Mouse (Mus musculus): ENCODE data around the gene Olfr1168. TPM values are rescaled to one million over a fixed set of nuclear protein-coding genes. Genes with fewer than 3 reads are reported as not detected.

Gene Olfr1168
- polyA plus RNA-seq (2015; fragmentation: Nextera tagmentation; extraction: Ambion mirVana), result not detected in 2 replicates

GRCm38 (mm10) chr2:88181580-88181979 lies at the start of gene Olfr1168:
Olfr1168 (plus strand) TSS chr2:88181880.

DNA sequence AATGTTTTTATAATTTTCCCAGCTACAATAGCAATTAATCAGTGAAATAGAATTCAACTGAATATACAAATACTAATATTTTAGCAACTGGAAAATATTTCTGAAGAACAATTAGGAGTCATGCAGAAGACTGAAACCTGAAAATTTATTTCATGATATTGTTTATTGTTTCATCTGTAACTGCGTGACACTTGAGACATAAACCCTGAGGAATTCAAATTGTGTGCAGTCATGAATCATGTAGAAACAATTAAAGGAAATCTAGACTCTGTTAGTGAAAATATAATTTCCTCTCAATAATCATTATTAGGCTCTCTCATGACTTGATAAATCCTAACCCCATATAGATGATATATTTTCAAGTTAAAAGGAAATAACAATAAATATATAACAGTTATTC lies 26.6 kb upstream of the Olfr1168 start, which contains the start of gene Olfr1167:
Gene Olfr1167, minus strand, starts transcription at position 101 of the 400 bp plus-strand sequence.

DNA sequence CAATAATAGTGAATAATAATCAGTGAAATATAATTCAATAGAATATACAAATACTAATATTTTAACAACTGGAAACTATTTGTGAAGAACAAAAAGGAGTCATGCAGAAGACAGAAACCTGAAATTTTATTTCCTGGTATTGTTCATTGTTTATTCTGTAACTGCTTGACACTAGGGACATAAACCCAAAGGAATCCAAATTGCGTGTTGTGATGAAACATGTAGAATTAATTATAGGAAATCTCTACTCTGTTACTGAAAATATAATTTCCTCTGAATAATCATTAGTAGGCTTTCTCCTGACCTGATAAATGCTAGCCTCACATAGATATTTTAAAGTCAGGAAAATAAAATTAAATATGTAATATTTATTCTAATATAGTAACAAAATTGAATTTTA lies 46.6 kb downstream of the Olfr1168 start, which contains the start of gene Olfr1170:
Gene Olfr1170, minus strand, starts transcription at position 101 of the 400 bp plus-strand sequence.

Other genes with a start within 250 kb of the Olfr1168 start
- gene Olfr1155, start 236.7 kb upstream of the Olfr1168 start, polyA plus RNA-seq (2015; fragmentation: Nextera tagmentation; extraction: Ambion mirVana), result not detected in 2 replicates
- gene Olfr1156, start 228.8 kb upstream of the Olfr1168 start, polyA plus RNA-seq (2015; fragmentation: Nextera tagmentation; extraction: Ambion mirVana), result not detected in 2 replicates
- not detected in 2 replicates for gene Olfr1157, start 213.6 kb upstream of the Olfr1168 start, polyA plus RNA-seq (2015; fragmentation: Nextera tagmentation; extraction: Ambion mirVana)
- gene Olfr74, start 207.2 kb upstream of the Olfr1168 start, polyA plus RNA-seq (2015; fragmentation: Nextera tagmentation; extraction: Ambion mirVana), result not detected in 2 replicates
- not detected in 2 replicates for gene Olfr1158, start 191.8 kb upstream of the Olfr1168 start, polyA plus RNA-seq (2015; fragmentation: Nextera tagmentation; extraction: Ambion mirVana)
- gene Olfr1160, start 173.6 kb upstream of the Olfr1168 start, polyA plus RNA-seq (2015; fragmentation: Nextera tagmentation; extraction: Ambion mirVana), result not detected in 2 replicates
- gene Olfr1161, start 159.1 kb upstream of the Olfr1168 start, polyA plus RNA-seq (2015; fragmentation: Nextera tagmentation; extraction: Ambion mirVana), result not detected in 2 replicates
- 0.05 TPM in 1 of 2 replicates, not detected in the other for gene Olfr73, start 144.2 kb upstream of the Olfr1168 start, polyA plus RNA-seq (2015; fragmentation: Nextera tagmentation; extraction: Ambion mirVana)
- not detected in 2 replicates for gene Olfr1162, start 130.8 kb upstream of the Olfr1168 start, polyA plus RNA-seq (2015; fragmentation: Nextera tagmentation; extraction: Ambion mirVana)
- gene Olfr1163, start 110.0 kb upstream of the Olfr1168 start, polyA plus RNA-seq (2015; fragmentation: Nextera tagmentation; extraction: Ambion mirVana), result not detected in 2 replicates
- not detected in 2 replicates for gene Olfr1164, start 87.9 kb upstream of the Olfr1168 start, polyA plus RNA-seq (2015; fragmentation: Nextera tagmentation; extraction: Ambion mirVana)
- not detected in 2 replicates for gene Olfr1166, start 53.6 kb upstream of the Olfr1168 start, polyA plus RNA-seq (2015; fragmentation: Nextera tagmentation; extraction: Ambion mirVana)
- not detected in 2 replicates for gene Olfr1167, start 26.7 kb upstream of the Olfr1168 start, polyA plus RNA-seq (2015; fragmentation: Nextera tagmentation; extraction: Ambion mirVana)
- not detected in 2 replicates for gene Olfr1170, start 46.5 kb downstream of the Olfr1168 start, polyA plus RNA-seq (2015; fragmentation: Nextera tagmentation; extraction: Ambion mirVana)
- not detected in 2 replicates for gene Olfr1173, start 98.0 kb downstream of the Olfr1168 start, polyA plus RNA-seq (2015; fragmentation: Nextera tagmentation; extraction: Ambion mirVana)
- not detected in 2 replicates for gene Olfr1174-ps, start 133.3 kb downstream of the Olfr1168 start, polyA plus RNA-seq (2015; fragmentation: Nextera tagmentation; extraction: Ambion mirVana)
- gene Olfr1175-ps, start 145.3 kb downstream of the Olfr1168 start, polyA plus RNA-seq (2015; fragmentation: Nextera tagmentation; extraction: Ambion mirVana), result not detected in 2 replicates
- gene Olfr1176, start 154.8 kb downstream of the Olfr1168 start, polyA plus RNA-seq (2015; fragmentation: Nextera tagmentation; extraction: Ambion mirVana), result not detected in 2 replicates
- not detected in 2 replicates for gene Olfr1177-ps, start 164.6 kb downstream of the Olfr1168 start, polyA plus RNA-seq (2015; fragmentation: Nextera tagmentation; extraction: Ambion mirVana)
- not detected in 2 replicates for gene Olfr1178, start 205.2 kb downstream of the Olfr1168 start, polyA plus RNA-seq (2015; fragmentation: Nextera tagmentation; extraction: Ambion mirVana)
- not detected in 2 replicates for gene Olfr1179, start 224.6 kb downstream of the Olfr1168 start, polyA plus RNA-seq (2015; fragmentation: Nextera tagmentation; extraction: Ambion mirVana)
- not detected in 2 replicates for gene Olfr1180, start 237.3 kb downstream of the Olfr1168 start, polyA plus RNA-seq (2015; fragmentation: Nextera tagmentation; extraction: Ambion mirVana)
- not detected in 2 replicates for gene Olfr1181, start 244.3 kb downstream of the Olfr1168 start, polyA plus RNA-seq (2015; fragmentation: Nextera tagmentation; extraction: Ambion mirVana)

Measured in urinary bladder, postnatal 0 days (tissue).